Mouse (Mus musculus) left cerebral cortex, postnatal 4 days (tissue): ENCODE measurements around the gene Tnp2. TPM values are rescaled to one million over a fixed set of nuclear protein-coding genes. Genes with fewer than 3 reads are reported as not detected.

ENCODE experiments used
- total RNA-seq, 2 experiments: library from RNA; stranded (reverse); gene quantifications; 2 replicates each; pipeline ENCODE4 v1.2.3; 2021

Gene Tnp2
- total RNA-seq, 2 experiments from 2014 or later = not detected

Other genes starting within 250 kb of the Tnp2 start
- 10 to 100 TPM; 22.2 to 22.3 TPM for gene Dexi, start 245.6 kb downstream of the Tnp2 start, total RNA-seq
- 10 to 100 TPM; 59.0 to 66.1 TPM for gene Clec16a, start 243.3 kb downstream of the Tnp2 start, total RNA-seq
- 1 to 10 TPM; 1.9 to 2.0 TPM for gene Socs1, start 3.1 kb downstream of the Tnp2 start, total RNA-seq
- not detected for gene Prm3, start 2.3 kb upstream of the Tnp2 start, total RNA-seq
- not detected for gene Prm2, start 7.5 kb upstream of the Tnp2 start, total RNA-seq
- gene Prm1, start 17.2 kb upstream of the Tnp2 start, total RNA-seq = not detected
- not detected for gene Gm11172, start 24.3 kb upstream of the Tnp2 start, total RNA-seq
- under 1 TPM; 0.62 to 0.70 TPM for gene Rmi2, start 46.4 kb upstream of the Tnp2 start, total RNA-seq